Mouse (Mus musculus) cortical plate, adult 2 months (tissue): ENCODE data around the gene Cd7.

ENCODE experiments used
- CTCF ChIP-seq: fragments of 200-500 bp; IDR thresholded peaks from 2 replicates; pipeline ENCODE4 v1.5.1; 2011; ENCODE audit warnings: mild to moderate bottlenecking, control low read depth, low read length; ENCODE audit not compliant: insufficient read depth; ENCODE audit errors: extremely low read depth
- POLR2A ChIP-seq: fragments of 200-500 bp; IDR thresholded peaks from 2 replicates; pipeline ENCODE4 v1.6.1; 2011; ENCODE audit warnings: mild to moderate bottlenecking, low read length, control low read depth; ENCODE audit not compliant: insufficient read depth; ENCODE audit errors: extremely low read depth

DNA sequence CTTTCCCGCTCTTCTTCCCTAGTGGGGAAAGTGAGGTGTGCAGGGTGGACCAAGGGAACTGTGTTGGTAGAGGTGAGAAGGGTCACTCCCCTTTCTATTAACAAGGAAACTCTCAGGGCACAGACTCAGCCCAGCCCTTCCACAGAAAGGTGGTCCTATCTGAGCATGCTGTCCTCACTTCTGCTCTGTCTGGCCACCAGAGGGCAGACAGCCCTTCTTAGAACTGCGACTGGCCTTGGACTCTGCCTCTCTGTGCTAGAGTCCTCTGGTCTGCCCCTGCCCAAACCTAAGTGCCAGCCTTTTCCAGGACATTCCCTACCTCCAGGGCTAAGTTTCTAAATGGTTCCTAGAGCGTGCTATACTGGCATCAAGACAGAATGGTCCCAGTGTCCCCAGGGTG lies 21.5 kb downstream of the Cd7 start:
- TF ChIP-seq CTCF (peak; percentile 77), POLR2A (no peak)
